Mouse (Mus musculus): ENCODE measurements around the gene 1600014C10Rik. TPM values are rescaled to one million over a fixed set of nuclear protein-coding genes. Genes with fewer than 3 reads are reported as not detected.

The 1600014C10Rik gene
- total RNA-seq, 2 experiments from 2014 or later: 17.7 to 18.8 TPM

DNA sequence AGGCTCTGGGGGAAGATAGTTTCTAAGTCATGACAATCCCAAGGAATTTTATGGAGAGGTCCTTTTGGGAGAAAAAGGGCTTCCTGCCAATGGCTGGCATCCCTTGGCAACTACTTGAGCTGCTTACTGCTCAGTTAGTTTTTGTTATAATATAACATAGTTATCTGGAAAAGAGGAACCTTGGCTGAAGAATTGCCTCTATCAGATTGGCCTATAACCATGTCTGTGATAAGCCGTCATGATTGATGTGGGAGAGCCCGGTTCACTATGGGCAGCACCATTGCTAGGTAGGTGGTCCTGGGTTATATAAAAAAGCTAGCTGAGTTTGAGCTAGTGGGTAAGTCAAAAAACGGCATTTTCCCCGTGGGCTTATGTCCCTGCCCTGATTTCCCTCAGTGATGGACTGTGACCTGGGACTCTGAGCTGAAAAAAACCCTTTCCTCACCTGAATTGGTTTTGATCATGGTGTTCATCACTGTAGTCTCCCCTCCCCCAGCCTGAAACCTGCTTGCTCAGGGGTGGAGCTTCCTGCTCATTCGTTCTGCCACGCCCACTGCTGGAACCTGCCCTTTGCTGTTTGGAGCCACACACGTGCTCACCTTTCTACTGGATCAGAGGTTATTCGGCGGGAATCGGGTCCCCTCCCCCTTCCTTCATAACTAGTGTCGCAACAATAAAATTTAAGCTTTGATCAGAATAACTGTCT is 53.5 kb downstream of the 1600014C10Rik start:
- intact Hi-C loops (cut with DNase I): no loop called here
- DNase-seq (ENCODE audit: low spot score in 2 of 2): no peak

DNA sequence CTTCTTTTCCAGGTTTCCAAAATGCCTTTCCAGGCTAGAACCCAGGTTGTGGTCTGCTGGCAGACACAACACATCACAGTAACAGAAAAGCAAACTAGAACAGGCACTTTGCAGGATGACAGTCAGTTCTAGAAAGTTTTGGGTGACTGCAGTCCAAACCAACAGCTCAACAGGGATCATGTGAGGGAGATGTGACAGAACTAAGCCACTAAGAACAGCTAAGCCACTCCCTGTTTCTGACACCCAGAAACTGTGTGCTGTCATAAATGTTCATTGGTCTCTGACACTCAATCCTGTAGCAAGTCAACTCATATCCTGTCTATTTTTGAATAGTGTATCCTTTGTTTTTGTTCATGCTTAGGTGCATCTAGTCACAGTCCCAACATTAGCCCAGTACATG is 54.1 kb downstream of the 1600014C10Rik start:
- no peak for DNase-seq (ENCODE audit: low spot score in 2 of 2)
- intact Hi-C loops (cut with DNase I): no loop called here

GRCm38 (mm10) chr7:38242417-38242816 is 59.4 kb downstream of the 1600014C10Rik start:
- DNase-seq (ENCODE audit: low spot score in 2 of 2): no peak
- intact Hi-C loops (cut with DNase I): no loop called here

Other genes starting within 250 kb of the 1600014C10Rik start
- gene Uri1, start 159.7 kb upstream of the 1600014C10Rik start, total RNA-seq (2021): 10 to 100 TPM; 51.1 to 55.4 TPM
- gene Ccne1, start 75.7 kb upstream of the 1600014C10Rik start, total RNA-seq (2021): 10 to 100 TPM; 15.3 to 19.5 TPM
- gene Plekhf1, start 44.8 kb downstream of the 1600014C10Rik start, total RNA-seq (2021): 1 to 10 TPM in 1 of 2 experiments, under 1 TPM in 1; 0.89 to 1.8 TPM
- gene Pop4, start 88.2 kb downstream of the 1600014C10Rik start, total RNA-seq (2021): 10 to 100 TPM; 26.1 to 27.4 TPM